Mouse (Mus musculus) lung, postnatal 14 days (tissue): ENCODE measurements around the gene Pnp.
"Not testable (repeated sequence)": the region's sequence is repeated elsewhere in the genome, so short reads cannot be mapped to it uniquely, and the experiment has no call there.

Experiments used
- DNase-seq: peaks from one replicate; pipeline ENCODE4 v3.0.0; 2021

Gene Pnp

GRCm38 (mm10) chr14:50931493-50932020 lies 675 bp downstream of the Pnp start:
- DNase-seq = no peak

GRCm38 (mm10) chr14:50936649-50937048 lies 5.8 kb downstream of the Pnp start:
- DNase-seq = no peak

- DNase-seq = no peak
These were observed 7.4 kb downstream of the Pnp start for GRCm38 (mm10) chr14:50938119-50938908.

- no peak for DNase-seq
These were observed 8.1 kb downstream of the Pnp start for GRCm38 (mm10) chr14:50938940-50939339.

GRCm38 (mm10) chr14:50943932-50944667 lies 13.2 kb downstream of the Pnp start, which contains the start of gene Gm49342:
TSS of gene Gm49342 (plus strand) at chr14:50944517.
- DNase-seq = peak; percentile 97

DNA sequence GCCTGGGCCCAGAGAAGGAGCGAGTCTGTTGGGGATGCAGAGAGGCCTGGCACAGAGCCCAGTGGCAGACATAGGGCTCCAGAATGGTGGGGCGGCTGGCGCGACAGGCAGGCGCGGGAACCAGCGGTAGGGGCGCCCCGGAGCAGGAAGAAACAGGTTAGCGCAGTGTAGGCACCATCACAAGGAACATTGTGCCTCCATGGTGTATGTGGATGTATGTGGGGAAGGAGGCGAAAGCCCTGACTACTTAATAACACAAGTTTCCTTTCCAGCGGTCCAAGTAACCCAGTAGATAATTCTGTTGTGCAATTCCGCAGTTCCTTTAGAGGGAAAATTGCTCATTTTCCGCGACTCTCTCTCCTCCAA lies 13.8 kb downstream of the Pnp start:
- not testable (repeated sequence) for DNase-seq

GRCm38 (mm10) chr14:50945081-50945480 lies 14.2 kb downstream of the Pnp start:
- DNase-seq = not testable (repeated sequence)

DNA sequence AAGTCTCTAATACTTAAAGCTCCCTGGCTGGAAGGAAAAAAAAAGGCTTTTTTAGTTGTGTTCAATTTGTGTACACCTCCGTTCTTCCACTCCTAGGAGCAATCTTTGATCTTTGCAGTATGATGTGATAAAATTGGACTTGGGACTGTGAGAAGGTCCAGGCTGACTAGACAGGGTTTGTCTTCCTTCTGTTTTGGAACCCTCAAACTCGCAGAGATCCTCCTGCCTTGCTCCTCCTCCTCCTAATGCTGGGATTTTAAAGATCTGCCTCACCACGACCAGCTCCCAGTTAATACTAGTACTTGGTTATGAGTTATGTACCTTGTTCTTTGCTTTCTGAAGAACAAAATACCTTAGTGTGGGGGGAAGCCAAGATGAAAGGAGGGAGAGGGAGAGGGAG lies 14.6 kb downstream of the Pnp start:
- not testable (repeated sequence) for DNase-seq

DNA sequence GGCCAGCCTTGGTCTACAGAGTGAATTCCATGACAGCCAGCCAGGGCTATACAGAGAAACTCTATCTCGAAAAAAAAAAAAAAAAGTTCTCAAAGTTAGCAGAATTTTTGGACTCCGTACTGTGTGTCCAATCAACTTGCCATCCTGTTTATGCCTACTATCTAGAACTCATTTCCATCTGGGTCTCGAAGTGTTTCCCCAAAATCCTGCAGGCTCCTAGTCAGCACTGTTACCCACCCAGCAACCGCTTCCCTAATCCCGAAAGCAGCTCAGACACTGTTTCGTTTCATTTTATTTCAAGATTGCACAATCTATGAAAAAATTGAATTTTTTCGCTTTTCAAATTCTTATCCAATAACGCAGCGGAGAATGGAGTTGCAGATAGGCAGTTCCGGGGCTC lies 24.6 kb downstream of the Pnp start:
- DNase-seq = no peak

DNA sequence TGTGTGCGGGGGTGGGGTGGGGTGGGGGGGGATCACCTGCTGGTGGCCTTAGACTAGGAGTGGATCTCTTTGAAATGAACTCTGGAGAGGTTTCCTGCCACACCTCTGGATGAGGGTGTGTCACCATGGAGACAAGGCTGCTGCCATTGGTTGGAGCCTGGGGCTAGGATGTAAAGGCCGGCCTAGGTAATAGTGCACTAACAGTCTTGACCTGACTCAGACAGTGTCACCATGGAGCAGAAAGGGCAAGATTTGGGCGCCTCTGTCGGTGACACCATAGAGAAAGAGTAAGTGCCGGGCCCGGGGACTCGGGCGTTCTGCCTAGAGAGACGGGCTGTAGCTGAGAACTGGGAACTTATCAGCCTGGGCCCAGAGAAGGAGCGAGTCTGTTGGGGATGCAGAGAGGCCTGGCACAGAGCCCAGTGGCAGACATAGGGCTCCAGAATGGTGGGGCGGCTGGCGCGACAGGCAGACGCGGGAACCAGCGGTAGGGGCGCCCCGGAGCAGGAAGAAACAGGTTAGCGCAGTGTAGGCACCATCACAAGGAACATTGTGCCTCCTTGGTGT lies 25.1 kb downstream of the Pnp start, which contains the start of gene Pnp2:
TSS of gene Pnp2 (plus strand) at position 51 of the 567 bp plus-strand sequence.
- peak; percentile 61 for DNase-seq

DNA sequence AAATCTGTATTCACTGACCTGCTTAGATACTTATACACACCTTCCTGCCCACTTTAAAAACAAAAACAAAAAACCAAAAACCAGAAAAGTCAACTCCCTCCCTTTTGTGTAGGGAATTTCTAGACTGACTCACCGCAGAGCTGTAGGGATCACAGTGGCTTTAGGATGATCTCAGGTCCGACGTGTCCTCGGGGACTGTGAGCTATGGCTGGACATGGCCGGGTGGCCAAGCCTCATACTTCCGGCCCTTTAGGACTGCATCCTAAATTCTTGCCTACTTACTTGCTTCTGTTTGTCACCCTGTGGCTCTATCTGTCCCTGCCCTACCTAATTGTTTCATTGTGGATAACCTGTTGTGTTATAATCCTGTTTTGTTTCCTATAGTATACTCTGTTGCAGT lies 25.8 kb downstream of the Pnp start:
- not testable (repeated sequence) for DNase-seq

- DNase-seq = not testable (repeated sequence)
These were observed 26.3 kb downstream of the Pnp start for GRCm38 (mm10) chr14:50957146-50957545.

DNA sequence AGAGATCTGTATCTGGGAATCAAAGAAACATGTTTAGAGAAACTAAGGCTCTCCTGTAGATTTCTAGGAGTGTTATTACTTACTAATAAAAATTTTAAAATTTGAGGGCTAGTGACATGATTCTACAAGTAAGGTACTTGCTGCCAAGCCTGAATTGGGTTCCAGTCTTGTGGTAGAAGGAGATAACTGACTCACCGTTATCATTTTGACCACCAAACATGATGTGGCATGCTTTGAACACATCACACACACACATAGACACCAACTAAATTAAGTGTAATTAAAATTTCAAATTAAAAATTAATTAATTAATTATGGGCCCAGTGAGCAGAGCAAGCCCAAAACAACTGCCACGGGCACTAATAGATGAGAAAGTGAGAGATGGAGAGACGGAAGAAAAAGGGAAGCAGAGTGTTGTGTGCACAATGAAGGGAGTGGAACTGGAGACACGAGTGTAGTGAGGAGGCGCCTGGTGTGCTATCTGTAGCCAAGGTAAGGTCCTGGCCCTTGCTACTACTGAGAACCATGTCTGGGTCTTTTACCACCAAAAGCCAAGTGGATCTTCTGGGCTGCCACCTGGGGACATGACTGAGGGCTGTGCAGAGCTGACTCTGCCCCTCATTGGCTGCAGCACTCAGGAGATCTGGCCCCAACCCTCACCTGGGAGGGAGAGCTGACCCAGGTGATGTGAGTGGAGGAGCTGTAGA lies 27.6 kb downstream of the Pnp start:
- not testable (repeated sequence) for DNase-seq

GRCm38 (mm10) chr14:50968216-50968980 lies 37.5 kb downstream of the Pnp start:
- no peak for DNase-seq

GRCm38 (mm10) chr14:50969041-50969440 lies 38.2 kb downstream of the Pnp start:
- no peak for DNase-seq

DNA sequence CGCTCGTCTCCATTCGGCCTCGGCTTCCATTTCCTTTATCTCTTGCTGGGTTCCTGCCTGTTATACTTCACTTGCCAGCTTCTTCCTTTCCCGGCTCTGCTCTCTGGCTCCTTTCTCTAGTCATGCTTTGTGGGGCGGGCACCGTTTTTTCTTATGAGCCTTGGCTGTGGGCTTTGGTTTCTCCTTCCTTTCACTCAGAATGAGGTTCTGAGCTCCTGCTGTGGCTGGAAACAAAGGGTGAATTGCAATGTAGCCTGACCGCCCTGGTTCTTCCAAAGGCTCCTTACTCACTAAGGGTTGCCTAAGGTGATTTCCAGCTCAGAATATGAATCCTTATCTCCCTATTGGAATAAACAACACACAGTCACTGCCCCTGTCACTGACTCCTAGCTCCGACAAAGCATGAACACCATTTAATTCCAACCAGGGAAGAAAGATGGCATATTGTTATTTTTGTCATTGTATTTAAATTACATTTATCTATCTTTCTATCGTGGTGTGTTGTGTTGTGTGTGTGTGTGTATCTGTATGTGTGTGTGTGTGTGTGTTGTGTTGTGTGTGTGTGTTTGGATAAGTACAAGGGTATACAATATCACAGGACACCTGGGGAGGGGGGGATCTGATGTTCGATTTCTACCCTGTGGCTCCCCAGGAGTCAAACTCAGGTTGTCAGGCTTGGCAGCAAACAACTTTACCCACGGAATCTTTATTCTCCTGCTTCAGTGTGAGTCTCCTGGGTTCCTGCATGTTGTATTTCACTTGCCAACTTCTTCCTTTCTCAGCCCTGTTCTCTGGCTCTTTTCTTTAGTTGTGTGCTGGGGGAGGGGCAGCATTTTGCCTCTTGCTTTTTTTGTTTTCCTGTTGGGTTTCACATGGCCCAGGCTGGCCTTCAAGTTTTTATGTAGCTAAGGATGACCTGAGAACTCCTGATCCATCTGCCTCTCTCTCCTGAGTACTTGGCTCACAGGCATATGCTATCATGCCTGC lies 39.0 kb downstream of the Pnp start:
- no peak for DNase-seq

GRCm38 (mm10) chr14:50970822-50971221 lies 39.9 kb downstream of the Pnp start:
- DNase-seq = no peak

GRCm38 (mm10) chr14:50973054-50973453 lies 42.2 kb downstream of the Pnp start:
- not testable (repeated sequence) for DNase-seq

DNA sequence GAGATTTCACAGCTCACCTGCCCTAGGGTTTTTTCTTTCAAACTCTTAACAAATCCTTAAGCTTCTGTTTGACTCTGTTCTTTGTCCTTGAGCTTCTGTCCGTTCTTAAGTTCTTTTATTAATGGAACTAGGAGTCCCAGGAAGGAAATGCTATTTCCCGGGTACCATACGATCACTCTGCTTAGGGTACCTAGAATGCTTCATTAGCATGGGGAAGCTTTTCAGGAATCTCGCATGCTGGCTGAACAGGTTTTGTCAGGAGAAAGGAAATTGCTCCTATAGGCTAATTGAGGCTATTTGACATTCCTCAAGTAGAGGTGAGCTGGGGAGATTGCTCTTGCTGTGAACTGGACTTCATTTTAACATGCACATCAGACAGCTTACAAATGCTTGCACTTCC lies 42.8 kb downstream of the Pnp start:
- no peak for DNase-seq

GRCm38 (mm10) chr14:50975001-50975400 lies 44.1 kb downstream of the Pnp start:
- DNase-seq = no peak

GRCm38 (mm10) chr14:50976674-50977073 lies 45.8 kb downstream of the Pnp start:
- no peak for DNase-seq
